Mouse (Mus musculus): ENCODE measurements at regions not wholly inside any gene's neighbourhood (a gene's known extent, or its start where the extent isn't known, plus 50 kb on each side); places are given as distances from the start of the nearest gene placed in this dataset.

DNA sequence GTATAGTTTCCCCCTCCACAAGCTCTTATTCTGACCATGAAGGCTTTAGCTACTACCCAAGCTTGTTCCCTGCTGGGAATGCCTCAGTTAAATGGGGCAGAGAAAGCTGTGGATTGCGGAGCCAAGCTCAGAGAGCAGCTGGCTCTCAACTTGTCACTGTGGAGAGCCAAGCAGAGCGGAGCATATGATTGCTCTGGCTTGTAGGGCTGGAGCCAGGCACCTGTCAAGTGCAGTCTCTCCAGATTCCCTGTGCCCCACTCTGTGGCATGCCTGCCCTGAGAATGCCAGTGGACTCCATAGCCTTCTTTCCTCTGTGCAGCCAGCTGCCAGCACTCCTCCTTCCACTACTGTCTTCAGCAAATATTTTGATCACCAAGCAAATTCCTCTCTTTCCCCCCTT, 117.9 kb downstream of the Bmp2 start:
- TF ChIP-seq CTCF (IDR thresholded peaks at IDR 0.05; ENCODE audit: extremely low read depth, insufficient read depth, low read length) (no peak), POLR2A (IDR thresholded peaks at IDR 0.05; ENCODE audit: extremely low read depth, insufficient read depth, low read length) (no peak)
